Mouse (Mus musculus): ENCODE measurements around the gene Timm22. TPM values are rescaled to one million over a fixed set of nuclear protein-coding genes. Genes with fewer than 3 reads are reported as not detected.
A peak's percentile ranks its signal among the peaks of the same experiment; 100 is the strongest.

The Timm22 gene
- polyA plus RNA-seq, 1 experiment from 2014 or later: 91.9 TPM

- H3K9ac ChIP-seq: peak overlapping the region; percentile 81
- H3K4me3 ChIP-seq: peak overlapping the region; percentile 92
- ATAC-seq (ENCODE audit: low FRiP score, low read depth): peak; percentile 10; the same call in 1 of the 2 replicates
- H3K4me1 ChIP-seq (replicated peaks): peaks cover 37% of the 10 kb centered on the region
- H3K27ac ChIP-seq (replicated peaks): peak overlapping the region; percentile 88
- H3K4me2 ChIP-seq: peak overlapping the region; percentile 99
- H3K9me3 ChIP-seq: no peaks in the 10 kb centered on the region
- H3K27me3 ChIP-seq: no peaks in the 10 kb centered on the region
- no peaks in the 10 kb centered on the region for H3K36me3 ChIP-seq
- under 1% methylated on average over 25 of the region's 26 CpGs for WGBS
These were observed 9.0 kb upstream of the Timm22 start for GRCm38 (mm10) chr11:76397650-76398311.

GRCm38 (mm10) chr11:76398312-76398797, 8.4 kb upstream of the Timm22 start:
- Histone ChIP-seq H3K9ac (peak overlapping the region; percentile 81), H3K4me2 (peak overlapping the region; percentile 99), H3K36me3 (no peaks in the 10 kb centered on the region), H3K4me1 (replicated peaks) (peaks cover 37% of the 10 kb centered on the region), H3K9me3 (no peaks in the 10 kb centered on the region), H3K27ac (replicated peaks) (peak overlapping the region; percentile 88), H3K27me3 (no peaks in the 10 kb centered on the region), H3K4me3 (peak overlapping the region; percentile 92)
- ATAC-seq (ENCODE audit: low FRiP score, low read depth): peak; percentile 72
- 2% methylated on average over 26 of the region's 33 CpGs for WGBS

GRCm38 (mm10) chr11:76398798-76399586, 7.8 kb upstream of the Timm22 start, which contains the start of gene Nxn:
Gene Nxn, minus strand, starts transcription at chr11:76399140.
- Histone ChIP-seq H3K27me3 (no peaks in the 10 kb centered on the region), H3K27ac (replicated peaks) (peak within 1 kb of the TSS; percentile 88), H3K4me1 (replicated peaks) (peaks cover 37% of the 10 kb centered on the region), H3K9ac (peak within 1 kb of the TSS; percentile 81), H3K36me3 (no peaks in the 10 kb centered on the region), H3K9me3 (no peaks in the 10 kb centered on the region), H3K4me2 (peak within 1 kb of the TSS; percentile 99), H3K4me3 (peak within 1 kb of the TSS; percentile 92)
- WGBS: under 1% methylated on average over 50 of the region's 70 CpGs
- ATAC-seq (ENCODE audit: low FRiP score, low read depth): peak; percentile 89

- H3K4me3 ChIP-seq: peak overlapping the region; percentile 92
- no peaks in the 10 kb centered on the region for H3K27me3 ChIP-seq
- peaks cover 34% of the 10 kb centered on the region for H3K4me1 ChIP-seq (replicated peaks)
- peak overlapping the region; percentile 88; the same call in 1 of the 2 replicates for H3K27ac ChIP-seq (replicated peaks)
- peak overlapping the region; percentile 99 for H3K4me2 ChIP-seq
- ATAC-seq (ENCODE audit: low FRiP score, low read depth): no peak; the same call in 1 of the 2 replicates
- H3K9ac ChIP-seq: no peak overlapping the region
- WGBS: 8% methylated on average over 11 of the region's 11 CpGs
- no peaks in the 10 kb centered on the region for H3K9me3 ChIP-seq
- no peaks in the 10 kb centered on the region for H3K36me3 ChIP-seq
These were observed 7.0 kb upstream of the Timm22 start for GRCm38 (mm10) chr11:76399587-76400330.

- ATAC-seq (ENCODE audit: low FRiP score, low read depth): no peak
- H3K9ac ChIP-seq: no peak overlapping the region
- 64% methylated on average over 10 of the region's 10 CpGs for WGBS
- H3K27me3 ChIP-seq: no peaks in the 10 kb centered on the region
- no peaks in the 10 kb centered on the region for H3K36me3 ChIP-seq
- H3K4me1 ChIP-seq (replicated peaks): peaks cover 25% of the 10 kb centered on the region
- H3K9me3 ChIP-seq: no peaks in the 10 kb centered on the region
- no peak overlapping the region for H3K4me3 ChIP-seq
- no peak overlapping the region for H3K4me2 ChIP-seq
- no peak overlapping the region for H3K27ac ChIP-seq (replicated peaks)
These were observed 5.4 kb upstream of the Timm22 start for GRCm38 (mm10) chr11:76401398-76401797.

GRCm38 (mm10) chr11:76405113-76405512, 1.6 kb upstream of the Timm22 start:
- ATAC-seq (ENCODE audit: low FRiP score, low read depth): no peak
- H3K4me3 ChIP-seq: no peak overlapping the region
- H3K27ac ChIP-seq (replicated peaks): no peak overlapping the region
- 83% methylated on average over 4 of the region's 4 CpGs for WGBS
- H3K9me3 ChIP-seq: no peaks in the 10 kb centered on the region
- no peak overlapping the region for H3K9ac ChIP-seq
- H3K36me3 ChIP-seq: no peaks in the 10 kb centered on the region
- H3K27me3 ChIP-seq: no peaks in the 10 kb centered on the region
- no peak overlapping the region for H3K4me2 ChIP-seq
- H3K4me1 ChIP-seq (replicated peaks): peaks cover 17% of the 10 kb centered on the region

GRCm38 (mm10) chr11:76405626-76406264, 1.0 kb upstream of the Timm22 start:
- Histone ChIP-seq H3K27me3 (no peaks in the 10 kb centered on the region), H3K9me3 (no peaks in the 10 kb centered on the region), H3K4me2 (no peak overlapping the region), H3K4me1 (replicated peaks) (peaks cover 17% of the 10 kb centered on the region), H3K36me3 (no peaks in the 10 kb centered on the region), H3K9ac (no peak overlapping the region), H3K4me3 (no peak overlapping the region), H3K27ac (replicated peaks) (no peak overlapping the region)
- ATAC-seq (ENCODE audit: low FRiP score, low read depth): no peak
- WGBS: 88% methylated on average over 5 of the region's 5 CpGs

- no peaks in the 10 kb centered on the region for H3K9me3 ChIP-seq
- no peak for ATAC-seq (ENCODE audit: low FRiP score, low read depth)
- H3K27me3 ChIP-seq: no peaks in the 10 kb centered on the region
- H3K27ac ChIP-seq (replicated peaks): no peak overlapping the region
- 69% methylated on average over 12 of the region's 12 CpGs for WGBS
- H3K4me1 ChIP-seq (replicated peaks): peaks cover 21% of the 10 kb centered on the region
- H3K36me3 ChIP-seq: peaks cover 30% of the 10 kb centered on the region
- no peak overlapping the region for H3K4me3 ChIP-seq
- no peak overlapping the region for H3K4me2 ChIP-seq
- no peak overlapping the region for H3K9ac ChIP-seq
These were observed 4.1 kb downstream of the Timm22 start for GRCm38 (mm10) chr11:76410826-76411225.

- Histone ChIP-seq H3K9me3 (no peaks in the 10 kb centered on the region), H3K4me3 (no peak overlapping the region), H3K36me3 (peaks cover 54% of the 10 kb centered on the region), H3K27ac (replicated peaks) (0 out of 2 replicates have a peak overlapping the region, but pooled peaks have one; percentile 8), H3K4me2 (no peak overlapping the region), H3K9ac (no peak overlapping the region), H3K4me1 (replicated peaks) (peaks cover 13% of the 10 kb centered on the region), H3K27me3 (no peaks in the 10 kb centered on the region)
- ATAC-seq (ENCODE audit: low FRiP score, low read depth): no peak
- WGBS: 71% methylated on average over 4 of the region's 4 CpGs
These were observed 6.5 kb downstream of the Timm22 start for GRCm38 (mm10) chr11:76413202-76413601.

GRCm38 (mm10) chr11:76415001-76415400, 8.2 kb downstream of the Timm22 start:
- Histone ChIP-seq H3K9me3 (no peaks in the 10 kb centered on the region), H3K36me3 (peaks cover 72% of the 10 kb centered on the region)
- WGBS: 95% methylated on average over 4 of the region's 4 CpGs

GRCm38 (mm10) chr11:76415985-76416384, 9.2 kb downstream of the Timm22 start:
- Histone ChIP-seq H3K27me3 (no peaks in the 10 kb centered on the region), H3K36me3 (peaks cover 74% of the 10 kb centered on the region), H3K4me1 (replicated peaks) (peaks cover 12% of the 10 kb centered on the region), H3K4me2 (no peak overlapping the region), H3K9ac (no peak overlapping the region), H3K9me3 (no peaks in the 10 kb centered on the region), H3K4me3 (no peak overlapping the region), H3K27ac (replicated peaks) (no peak overlapping the region)
- WGBS: 74% methylated on average over 2 of the region's 2 CpGs
- ATAC-seq (ENCODE audit: low FRiP score, low read depth): no peak

More at GRCm38 (mm10) chr11:76415001-76415400, 8.2 kb downstream of the Timm22 start:
- Histone ChIP-seq H3K4me2 (no peak overlapping the region), H3K4me1 (replicated peaks) (peaks cover 12% of the 10 kb centered on the region), H3K27me3 (no peaks in the 10 kb centered on the region), H3K9ac (no peak overlapping the region), H3K4me3 (no peak overlapping the region), H3K27ac (replicated peaks) (no peak overlapping the region)
- ATAC-seq (ENCODE audit: low FRiP score, low read depth): no peak

All from hindbrain, embryonic 15.5 days (tissue).